Comparison of ENCODE assay signal across 8 mouse cellular contexts in genomic region chr17:23675564-23676281, GRCm38 (mm10). TPM values are rescaled to one million over a fixed set of nuclear protein-coding genes. Genes with fewer than 3 reads are reported as not detected.
DNase-seq lines count a peak whose midpoint lies in the region; ATAC-seq and TF ChIP-seq lines count a peak whose summit lies in the region.

No protein-coding gene starts in this region.

- H3K36me3 ChIP-seq in ES-E14 (ENCODE audit: control insufficient read depth, insufficient read depth, low read length, poor library complexity, severe bottlenecking): peaks cover 3% of the 10 kb centered on the region; the same call in 1 of the 2 replicates
- H3K36me3 ChIP-seq in heart, adult 2 months (ENCODE audit: control insufficient read depth, insufficient read depth, low read length): no peaks in the 10 kb centered on the region
- no peaks in the 10 kb centered on the region for H3K36me3 ChIP-seq in lung, embryonic 16.5 days (ENCODE audit: control insufficient read depth, insufficient read depth, low read length)

- ATAC-seq in lung, embryonic 16.5 days (ENCODE audit: low read depth): no peak

- TF ChIP-seq POLR2A in heart, adult 2 months (IDR thresholded peaks at IDR 0.05; ENCODE audit: insufficient read depth, low read depth, low read length): no peak

- H3K4me2 ChIP-seq in lung, embryonic 16.5 days (ENCODE audit: low read depth, low read length): peak overlapping the region; percentile 78

- peak overlapping the region; percentile 85; the same call in 1 of the 2 replicates for H3K9ac ChIP-seq in ES-E14 (ENCODE audit: insufficient read depth, low read depth, low read length, poor library complexity, severe bottlenecking)
- peak overlapping the region; percentile 69 for H3K9ac ChIP-seq in heart, adult 2 months (ENCODE audit: low read depth, low read length)
- H3K9ac ChIP-seq in lung, embryonic 16.5 days (ENCODE audit: low read length): peak overlapping the region; percentile 64

- H3K79me2 ChIP-seq in heart, adult 2 months (replicated peaks; ENCODE audit: control insufficient read depth, insufficient read depth, low read length): no peaks in the 10 kb centered on the region

- H3K4me3 ChIP-seq in ES-E14 (ENCODE audit: insufficient read depth in 1 of 2, low read depth in 1 of 2, low read length in 2 of 2, poor library complexity in 1 of 2, severe bottlenecking in 1 of 2): peak overlapping the region; percentile 83 to 84
- peak overlapping the region; percentile 67 for H3K4me3 ChIP-seq in heart, adult 2 months
- H3K4me3 ChIP-seq in lung, embryonic 16.5 days (ENCODE audit: low read length): peak overlapping the region; percentile 54

- peaks cover 6% of the 10 kb centered on the region for H3K27me3 ChIP-seq in heart, adult 2 months (ENCODE audit: control insufficient read depth, insufficient read depth, low read length)
- peaks cover 17% of the 10 kb centered on the region for H3K27me3 ChIP-seq in lung, embryonic 16.5 days (ENCODE audit: control insufficient read depth, insufficient read depth, low read depth, low read length)

- DNase-seq in A20 (ENCODE audit: low read depth, low spot score): peak; percentile 33
- DNase-seq in ES-E14 (ENCODE audit: low read depth, low spot score): no peak
- DNase-seq in cerebellum, postnatal 14 days: peak; percentile 58 to 69
- peak; percentile 69 to 71 for DNase-seq in heart, adult 2 months
- peak; percentile 60 for DNase-seq in kidney, adult 18-20 months
- DNase-seq in skeletal muscle tissue, adult 2 months (ENCODE audit: low read depth, low spot score): peak; percentile 32
- DNase-seq in T-cell, adult 2 months (ENCODE audit: low spot score): no peak

- WGBS in heart, adult 2 months: 16% methylated on average over 15 of the region's 15 CpGs
- WGBS in lung, embryonic 16.5 days: 19% methylated on average over 15 of the region's 15 CpGs

- peak overlapping the region; percentile 36; the same call in 1 of the 2 replicates for H3K27ac ChIP-seq in ES-E14 (ENCODE audit: insufficient read depth, low read depth, low read length, poor library complexity, severe bottlenecking)
- peak overlapping the region; percentile 93 for H3K27ac ChIP-seq in heart, adult 2 months
- no peak overlapping the region for H3K27ac ChIP-seq in lung, embryonic 16.5 days (ENCODE audit: low read length)

- no peak for TF ChIP-seq EP300 in heart, adult 2 months (IDR thresholded peaks at IDR 0.05; ENCODE audit: insufficient read depth, low read depth, low read length)

- in situ Hi-C loops in ES-E14 (cut with MboI; ENCODE audit: low sequenced_read_pairs in 2 of 2, unreplicated experiment in 2 of 2): no loop called here

- intact Hi-C loops in heart, adult 2 months (cut with DNase I): no loop called here

- peaks cover 2 to 23% of the 10 kb centered on the region in 2 experiments; a peak in 3 of 4 replicates for H3K4me1 ChIP-seq in ES-E14 (ENCODE audit: control insufficient read depth in 2 of 2, insufficient read depth in 2 of 2, low read length in 2 of 2, poor library complexity in 1 of 2)
- H3K4me1 ChIP-seq in heart, adult 2 months (ENCODE audit: control insufficient read depth, insufficient read depth, low read length): peaks cover 2% of the 10 kb centered on the region
- H3K4me1 ChIP-seq in lung, embryonic 16.5 days (replicated peaks; ENCODE audit: control insufficient read depth, insufficient read depth, low read length): peaks cover 39% of the 10 kb centered on the region

- TF ChIP-seq CTCF in heart, adult 2 months (IDR thresholded peaks at IDR 0.05): peak; percentile 45

- no peaks in the 10 kb centered on the region for H3K9me3 ChIP-seq in ES-E14 (ENCODE audit: control insufficient read depth, insufficient read depth, low read depth, low read length)
- H3K9me3 ChIP-seq in lung, embryonic 16.5 days (ENCODE audit: control insufficient read depth, low read length): no peaks in the 10 kb centered on the region

TF ChIP-seq in ES-E14, 5 proteins besides CTCF, POLR2A, EP300 and RAD21:
- no peak for TF ChIP-seq ZC3H11A (IDR thresholded peaks at IDR 0.05; ENCODE audit: borderline replicate concordance, low read depth, low read length)
- 0 out of 2 replicates have a peak, but pooled peaks have one; percentile 22 for TF ChIP-seq HCFC1 (IDR thresholded peaks at IDR 0.05; ENCODE audit: borderline replicate concordance, insufficient read depth, low read length)
TF ChIP-seq in ES-E14: peak in this region for 1.

RNA-seq across cellular contexts. Expression of gene Tnfrsf12a, which starts 1.5 kb away (rescaled TPM):
- total RNA-seq in ES-E14 (2012; rRNA removed): 101 and 138 TPM in 2 replicates
- total RNA-seq in heart, adult 2 months (2021): 10 to 100 TPM; 80.1 to 82.5 TPM
- polyA plus RNA-seq in heart, adult 2 months (2012; rRNA removed): 28.1 and 37.9 TPM in 2 replicates
- polyA plus RNA-seq in lung, embryonic 16.5 days (2015; fragmentation: Nextera tagmentation; extraction: Ambion mirVana): 22.0 and 23.1 TPM in 2 replicates

RNA-seq across cellular contexts. Expression of gene Thoc6, which starts 2.0 kb away (rescaled TPM):
- total RNA-seq in ES-E14 (2012; rRNA removed): 53.7 and 64.9 TPM in 2 replicates
- 1 to 10 TPM; 9.6 to 9.7 TPM for total RNA-seq in heart, adult 2 months (2021)
- polyA plus RNA-seq in heart, adult 2 months (2012; rRNA removed): 14.4 and 15.3 TPM in 2 replicates
- 49.2 and 50.3 TPM in 2 replicates for polyA plus RNA-seq in lung, embryonic 16.5 days (2015; fragmentation: Nextera tagmentation; extraction: Ambion mirVana)

RNA-seq across cellular contexts. Expression of gene Hcfc1r1, which starts 2.3 kb away (rescaled TPM):
- total RNA-seq in ES-E14 (2012; rRNA removed): 26.4 and 36.4 TPM in 2 replicates
- 100 to 1,000 TPM; 172 to 215 TPM for total RNA-seq in heart, adult 2 months (2021)
- polyA plus RNA-seq in heart, adult 2 months (2012; rRNA removed): 494 and 575 TPM in 2 replicates
- polyA plus RNA-seq in lung, embryonic 16.5 days (2015; fragmentation: Nextera tagmentation; extraction: Ambion mirVana): 88.4 and 90.6 TPM in 2 replicates

RNA-seq across cellular contexts. Expression of gene Cldn6, which starts 3.3 kb away (rescaled TPM):
- total RNA-seq in ES-E14 (2012; rRNA removed): 72.7 and 199 TPM in 2 replicates
- not detected for total RNA-seq in heart, adult 2 months (2021)
- not detected in 2 replicates for polyA plus RNA-seq in heart, adult 2 months (2012; rRNA removed)
- polyA plus RNA-seq in lung, embryonic 16.5 days (2015; fragmentation: Nextera tagmentation; extraction: Ambion mirVana): 196 and 206 TPM in 2 replicates

RNA-seq across cellular contexts. Expression of gene Cldn9, which starts 8.1 kb away (rescaled TPM):
- 3.7 and 5.7 TPM in 2 replicates for total RNA-seq in ES-E14 (2012; rRNA removed)
- not detected for total RNA-seq in heart, adult 2 months (2021)
- polyA plus RNA-seq in heart, adult 2 months (2012; rRNA removed): not detected in 2 replicates
- polyA plus RNA-seq in lung, embryonic 16.5 days (2015; fragmentation: Nextera tagmentation; extraction: Ambion mirVana): 2.4 and 2.6 TPM in 2 replicates

Comparison
In these comparisons a context has a peak if more than half of its experiments do, and no peak if none do; other contexts are left out.
1. DNase-seq: peak in A20 (single experiment), cerebellum, postnatal 14 days (2 of 2), heart, adult 2 months (2 of 2), kidney, adult 18-20 months (single experiment) and skeletal muscle tissue, adult 2 months (single experiment); none in ES-E14 (single experiment) and T-cell, adult 2 months (single experiment).
2. Peak in every context shown above with its lines, with median percentiles within 50 percentile points of each other: H3K4me3 ChIP-seq and H3K9ac ChIP-seq.